Mouse (Mus musculus): ENCODE measurements at regions not wholly inside any gene's neighbourhood (a gene's known extent, or its start where the extent isn't known, plus 50 kb on each side); places are given as distances from the start of the nearest gene placed in this dataset.

DNA sequence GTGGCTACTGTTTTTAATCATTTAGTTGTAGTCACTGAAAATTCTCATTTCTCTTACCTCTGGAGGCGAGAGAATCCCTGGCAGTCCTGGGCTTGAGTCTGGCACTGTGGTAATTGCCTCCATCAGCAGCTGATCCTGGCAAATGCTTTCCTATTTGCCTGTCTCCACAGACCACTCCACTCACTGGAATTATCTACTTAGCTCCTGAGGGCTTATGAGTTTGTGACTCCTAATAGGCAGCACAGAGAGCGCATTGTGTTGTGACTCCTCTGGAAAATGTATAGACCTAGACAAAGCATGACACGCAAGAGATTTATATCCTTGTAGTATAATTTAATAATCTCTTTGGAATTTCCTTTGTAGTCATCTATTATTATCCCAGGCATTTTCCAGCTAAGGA is 343.1 kb upstream of the Tenm3 start:
- no peak overlapping the region for H3K4me2 ChIP-seq (replicated peaks)
- ATAC-seq (ENCODE audit: low FRiP score, low read depth) = no peak
- H3K9ac ChIP-seq = no peak overlapping the region
- peaks cover 10% of the 10 kb centered on the region for H3K4me1 ChIP-seq
- H3K27me3 ChIP-seq = no peaks in the 10 kb centered on the region
- no peaks in the 10 kb centered on the region for H3K36me3 ChIP-seq
- H3K9me3 ChIP-seq = no peaks in the 10 kb centered on the region
- H3K27ac ChIP-seq = no peak overlapping the region
- H3K4me3 ChIP-seq = no peak overlapping the region
- 64% methylated on average over 3 of the region's 3 CpGs for WGBS

DNA sequence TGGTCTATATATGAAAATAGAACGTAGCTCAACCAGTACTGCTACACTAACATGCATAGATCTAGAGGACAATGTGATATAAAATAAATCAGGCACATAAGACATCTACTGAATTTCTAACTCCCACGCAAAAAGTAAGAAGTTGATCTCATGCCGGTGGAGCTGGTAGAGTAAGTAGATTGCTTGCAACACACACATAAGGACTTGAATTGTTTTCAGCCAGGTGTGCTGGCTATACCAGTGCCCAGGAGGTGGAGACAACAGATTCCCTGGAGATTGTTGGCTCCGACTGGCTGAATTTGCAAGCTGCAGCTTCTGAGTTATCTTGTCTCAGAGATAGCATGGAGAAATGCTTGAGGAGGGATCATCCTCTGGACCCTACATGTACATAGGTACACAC is 331.6 kb upstream of the Tenm3 start:
- WGBS = 86% methylated on average over 4 of the region's 4 CpGs
- H3K4me2 ChIP-seq (replicated peaks) = no peak overlapping the region
- no peaks in the 10 kb centered on the region for H3K27me3 ChIP-seq
- H3K9ac ChIP-seq = no peak overlapping the region
- no peak for ATAC-seq (ENCODE audit: low FRiP score, low read depth)
- no peak overlapping the region for H3K27ac ChIP-seq
- no peaks in the 10 kb centered on the region for H3K9me3 ChIP-seq
- no peak overlapping the region for H3K4me3 ChIP-seq
- H3K36me3 ChIP-seq = no peaks in the 10 kb centered on the region
- H3K4me1 ChIP-seq = no peaks in the 10 kb centered on the region

DNA sequence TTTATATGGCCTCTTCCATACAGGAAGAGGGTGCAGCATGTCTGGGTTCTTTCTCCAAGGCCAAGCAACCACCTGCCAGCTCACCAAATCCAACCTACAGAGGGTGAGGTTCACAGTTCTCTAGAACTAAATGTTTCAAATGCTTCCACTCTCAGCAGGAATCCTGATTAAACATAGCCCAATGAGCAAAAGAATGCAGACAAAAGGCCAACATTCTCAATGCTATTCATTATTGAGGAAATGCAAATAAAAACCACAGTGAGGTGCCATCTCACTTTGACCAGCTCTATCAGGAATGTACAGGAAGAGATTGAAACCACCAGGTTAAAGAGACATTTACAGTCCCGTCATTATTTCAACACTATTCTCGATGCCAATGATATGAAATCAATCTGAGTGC is 331.2 kb upstream of the Tenm3 start:
- Histone ChIP-seq H3K9me3 (no peaks in the 10 kb centered on the region), H3K36me3 (no peaks in the 10 kb centered on the region), H3K27me3 (no peaks in the 10 kb centered on the region), H3K4me3 (no peak overlapping the region), H3K27ac (no peak overlapping the region), H3K9ac (no peak overlapping the region), H3K4me1 (no peaks in the 10 kb centered on the region), H3K4me2 (replicated peaks) (no peak overlapping the region)
- 86% methylated on average over 2 of the region's 2 CpGs for WGBS
- ATAC-seq (ENCODE audit: low FRiP score, low read depth) = no peak

DNA sequence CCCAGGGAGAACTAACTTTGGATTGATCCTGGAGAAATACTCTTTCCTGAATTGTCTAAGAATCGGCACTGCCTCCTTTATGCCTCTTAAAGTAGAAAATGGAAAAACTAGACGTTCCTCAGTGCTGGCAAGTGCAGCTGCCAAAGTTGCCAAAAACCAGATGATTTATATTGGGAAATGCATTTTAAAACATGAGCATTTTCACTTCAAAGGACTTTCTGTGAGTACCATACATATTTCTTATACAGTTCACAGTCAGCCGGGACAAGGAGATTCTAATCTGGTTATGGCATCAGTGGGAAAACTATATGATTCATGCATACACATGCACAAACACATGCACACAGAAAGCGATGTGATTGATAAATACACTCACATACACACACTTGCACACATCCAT is 315.6 kb upstream of the Tenm3 start:
- Histone ChIP-seq H3K36me3 (no peaks in the 10 kb centered on the region), H3K27ac (no peak overlapping the region), H3K27me3 (no peaks in the 10 kb centered on the region), H3K4me3 (no peak overlapping the region), H3K4me2 (replicated peaks) (no peak overlapping the region), H3K4me1 (no peaks in the 10 kb centered on the region), H3K9me3 (no peaks in the 10 kb centered on the region), H3K9ac (no peak overlapping the region)
- ATAC-seq (ENCODE audit: low FRiP score, low read depth) = no peak
- 53% methylated on average over 4 of the region's 4 CpGs for WGBS

DNA sequence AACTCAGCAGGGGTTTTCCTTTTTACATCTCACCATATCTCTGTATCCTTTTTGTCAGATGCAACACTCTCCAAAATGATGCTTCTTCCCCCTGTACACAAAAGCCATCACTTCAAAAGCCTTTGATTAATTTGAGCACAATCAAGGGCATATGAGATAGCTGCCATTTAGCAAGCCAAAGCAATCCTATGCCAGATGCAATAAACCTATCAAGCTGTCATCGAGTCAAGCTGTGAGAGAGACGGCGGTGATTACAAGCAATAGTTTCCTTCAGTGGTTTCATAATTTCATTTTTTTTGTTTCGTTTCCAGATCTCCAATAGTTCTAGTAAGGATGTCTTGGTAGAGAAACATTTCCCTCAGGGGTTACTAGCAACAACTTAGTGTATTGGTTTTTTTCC is 314.4 kb upstream of the Tenm3 start:
- Histone ChIP-seq H3K9ac (no peak overlapping the region), H3K4me2 (replicated peaks) (no peak overlapping the region), H3K36me3 (no peaks in the 10 kb centered on the region), H3K9me3 (no peaks in the 10 kb centered on the region), H3K27ac (no peak overlapping the region), H3K4me1 (no peaks in the 10 kb centered on the region), H3K27me3 (no peaks in the 10 kb centered on the region), H3K4me3 (no peak overlapping the region)
- ATAC-seq (ENCODE audit: low FRiP score, low read depth) = no peak
- 45% methylated on average over 4 of the region's 4 CpGs for WGBS

DNA sequence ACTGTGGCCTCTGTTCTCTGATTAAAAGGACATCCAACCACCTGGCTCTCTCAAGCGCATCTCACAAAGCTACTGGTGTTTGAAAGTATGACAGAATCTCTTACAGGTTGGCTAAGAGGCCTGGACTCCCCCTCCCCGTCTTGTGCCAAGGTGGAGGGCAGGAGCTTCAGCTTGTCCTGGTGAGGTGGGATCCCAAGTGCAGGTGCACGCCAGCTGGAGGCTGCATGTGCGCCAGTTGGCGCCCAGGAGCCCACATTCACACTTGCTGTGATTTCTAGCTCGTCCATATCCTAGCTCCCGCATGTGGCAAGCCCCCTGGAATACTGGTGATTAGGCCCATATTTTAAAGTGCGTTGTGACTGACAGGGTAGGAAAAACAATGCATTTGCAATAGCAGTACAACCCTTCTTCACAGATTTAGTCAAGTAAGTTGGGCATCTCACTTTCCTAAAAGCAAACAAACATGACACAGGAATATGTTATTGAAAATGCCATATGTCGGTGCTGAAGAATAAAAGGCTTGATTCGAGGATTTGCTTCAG is 292.8 kb upstream of the Tenm3 start:
- H3K27me3 ChIP-seq = no peaks in the 10 kb centered on the region
- H3K27ac ChIP-seq = no peak overlapping the region
- WGBS = 84% methylated on average over 10 of the region's 10 CpGs
- no peak overlapping the region for H3K4me2 ChIP-seq (replicated peaks)
- H3K4me3 ChIP-seq = no peak overlapping the region
- H3K9ac ChIP-seq = no peak overlapping the region
- no peaks in the 10 kb centered on the region for H3K36me3 ChIP-seq
- ATAC-seq (ENCODE audit: low FRiP score, low read depth) = no peak
- H3K4me1 ChIP-seq = no peaks in the 10 kb centered on the region
- H3K9me3 ChIP-seq = no peaks in the 10 kb centered on the region; the same call in 1 of the 2 replicates

DNA sequence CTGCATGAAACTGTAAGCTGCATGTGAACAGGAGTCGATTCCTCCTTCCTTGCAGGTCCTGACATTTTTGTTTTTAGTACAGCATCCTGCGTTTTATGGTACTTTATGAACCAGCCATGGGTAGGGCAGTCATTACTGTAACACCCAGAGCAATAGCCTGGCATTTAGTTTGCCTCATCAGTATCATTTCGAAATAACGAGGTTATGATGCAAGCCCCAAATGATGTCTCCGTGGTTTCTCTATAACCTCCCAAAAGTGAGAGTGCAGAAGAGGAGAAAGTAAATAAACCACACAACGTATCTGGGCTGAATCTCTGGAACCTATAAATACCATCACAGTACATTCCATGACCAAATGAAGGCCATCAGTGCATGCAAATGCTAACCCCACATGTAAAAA is 265.3 kb upstream of the Tenm3 start:
- no peaks in the 10 kb centered on the region for H3K36me3 ChIP-seq
- H3K4me2 ChIP-seq (replicated peaks) = peak overlapping the region; percentile 49
- H3K4me3 ChIP-seq = no peak overlapping the region
- H3K9ac ChIP-seq = no peak overlapping the region
- ATAC-seq (ENCODE audit: low FRiP score, low read depth) = no peak; the same call in 1 of the 2 replicates
- no peaks in the 10 kb centered on the region for H3K27me3 ChIP-seq
- H3K27ac ChIP-seq = peak overlapping the region; percentile 49
- 32% methylated on average over 6 of the region's 6 CpGs for WGBS
- H3K4me1 ChIP-seq = peaks cover 37% of the 10 kb centered on the region
- no peaks in the 10 kb centered on the region for H3K9me3 ChIP-seq

DNA sequence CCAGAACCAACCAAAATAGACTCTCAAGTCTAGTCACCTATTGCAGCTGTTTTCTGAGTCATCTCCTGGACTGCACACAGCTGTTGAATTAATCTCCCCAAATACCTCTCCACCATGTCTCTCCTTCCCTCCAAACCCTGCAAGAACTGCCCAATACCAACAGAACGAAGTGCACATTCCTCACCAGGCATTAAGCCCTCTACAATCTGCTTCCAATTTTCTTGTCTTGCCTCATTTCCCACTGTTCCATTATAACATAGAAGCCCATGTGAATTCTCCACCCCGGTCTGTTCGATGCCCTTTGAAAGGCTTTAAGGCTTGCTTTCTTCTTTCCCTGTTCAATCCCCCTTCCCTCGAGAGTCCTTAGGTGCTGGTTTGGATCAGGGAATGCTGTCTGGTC is 264.9 kb upstream of the Tenm3 start:
- Histone ChIP-seq H3K9ac (no peak overlapping the region), H3K27ac (peak overlapping the region; percentile 49), H3K4me1 (peaks cover 37% of the 10 kb centered on the region), H3K36me3 (no peaks in the 10 kb centered on the region), H3K4me3 (no peak overlapping the region), H3K4me2 (replicated peaks) (peak overlapping the region; percentile 49), H3K27me3 (no peaks in the 10 kb centered on the region), H3K9me3 (no peaks in the 10 kb centered on the region)
- WGBS = 8% methylated on average over 4 of the region's 4 CpGs
- ATAC-seq (ENCODE audit: low FRiP score, low read depth) = peak; percentile 89

DNA sequence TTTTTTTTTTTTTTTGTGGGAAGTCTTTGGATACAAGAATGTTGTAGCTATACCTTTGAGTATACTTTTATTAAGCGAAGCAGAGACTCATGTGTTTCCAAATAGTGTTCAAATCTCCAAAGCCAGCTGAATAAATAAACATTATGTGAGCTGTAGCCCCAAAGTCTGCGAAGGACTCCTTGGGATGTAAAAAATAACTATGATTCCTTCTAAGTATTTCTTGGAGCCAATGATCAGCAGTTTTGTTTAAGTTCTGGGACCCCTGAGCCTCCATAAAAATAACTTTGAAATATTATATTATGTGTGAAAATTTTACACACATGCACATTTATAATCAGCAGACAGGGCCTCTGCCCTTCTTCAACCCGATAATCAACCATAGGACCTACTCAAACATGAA is 262.8 kb upstream of the Tenm3 start:
- no peak overlapping the region for H3K9ac ChIP-seq
- H3K4me1 ChIP-seq = peaks cover 37% of the 10 kb centered on the region
- H3K27ac ChIP-seq = no peak overlapping the region
- H3K9me3 ChIP-seq = no peaks in the 10 kb centered on the region
- no peak overlapping the region for H3K4me2 ChIP-seq (replicated peaks)
- H3K36me3 ChIP-seq = no peaks in the 10 kb centered on the region
- H3K27me3 ChIP-seq = no peaks in the 10 kb centered on the region
- 32% methylated on average over 3 of the region's 3 CpGs for WGBS
- no peak overlapping the region for H3K4me3 ChIP-seq
- ATAC-seq (ENCODE audit: low FRiP score, low read depth) = peak; percentile 59; the same call in 1 of the 2 replicates

DNA sequence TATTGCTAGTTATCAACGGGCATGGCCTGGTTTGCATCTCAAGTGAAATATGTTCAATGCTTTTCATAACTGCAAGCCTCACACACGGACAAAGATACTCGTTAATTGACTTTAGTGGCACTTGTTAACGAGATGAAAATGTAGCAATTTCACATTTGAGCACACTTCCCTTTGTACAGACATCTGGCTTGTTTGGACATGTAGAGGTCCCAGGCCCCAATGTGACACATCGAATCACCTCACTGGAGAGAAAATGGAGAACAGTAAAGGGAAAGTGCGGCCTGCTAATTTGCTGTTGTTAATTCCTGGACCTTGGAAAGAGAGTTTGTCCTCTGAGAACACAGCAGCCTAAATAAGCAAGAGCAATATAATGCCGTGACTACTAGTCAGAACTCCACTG is 257.4 kb upstream of the Tenm3 start:
- Histone ChIP-seq H3K9me3 (peaks cover 8% of the 10 kb centered on the region), H3K36me3 (no peaks in the 10 kb centered on the region), H3K4me2 (replicated peaks) (no peak overlapping the region), H3K27ac (no peak overlapping the region), H3K4me3 (no peak overlapping the region), H3K27me3 (no peaks in the 10 kb centered on the region), H3K4me1 (peaks cover 5% of the 10 kb centered on the region), H3K9ac (no peak overlapping the region)
- WGBS = 70% methylated on average over 7 of the region's 7 CpGs
- no peak for ATAC-seq (ENCODE audit: low FRiP score, low read depth)

DNA sequence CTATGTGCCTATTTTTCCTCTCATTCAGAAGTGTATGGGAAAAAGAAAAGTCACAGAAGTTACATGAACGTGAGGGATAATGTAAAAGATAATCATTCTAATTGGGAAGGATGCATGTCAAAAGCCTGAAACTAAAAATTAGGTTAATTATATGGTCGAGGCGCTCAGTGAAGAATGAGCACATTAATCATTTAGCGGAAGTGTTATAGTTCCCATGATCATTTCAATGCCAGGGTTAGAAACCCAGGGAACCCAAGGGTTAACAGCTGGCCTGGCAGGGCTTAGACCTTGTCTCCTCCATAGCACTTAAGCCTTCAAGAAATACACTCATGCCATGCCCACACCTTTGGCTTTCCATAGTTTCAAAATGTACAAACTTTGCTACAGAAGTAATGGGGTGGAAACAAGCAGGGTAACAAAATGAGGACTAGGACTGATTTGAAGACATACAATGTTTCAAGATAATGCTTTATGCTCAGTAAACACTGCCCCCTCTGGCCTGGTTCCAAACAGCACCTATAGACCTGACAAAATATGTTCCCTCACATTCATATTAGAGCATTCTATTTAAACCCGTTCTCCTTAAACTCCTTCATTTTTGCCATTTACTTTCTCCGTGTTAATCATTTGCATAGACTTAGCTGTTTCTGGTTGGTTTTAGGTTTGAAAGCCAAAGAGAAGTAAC is 240.6 kb upstream of the Tenm3 start:
- Histone ChIP-seq H3K9ac (no peak overlapping the region), H3K4me1 (no peaks in the 10 kb centered on the region), H3K27me3 (no peaks in the 10 kb centered on the region), H3K9me3 (no peaks in the 10 kb centered on the region), H3K36me3 (no peaks in the 10 kb centered on the region), H3K27ac (no peak overlapping the region), H3K4me2 (replicated peaks) (no peak overlapping the region), H3K4me3 (no peak overlapping the region)
- 85% methylated on average over 6 of the region's 6 CpGs for WGBS
- no peak for ATAC-seq (ENCODE audit: low FRiP score, low read depth)

DNA sequence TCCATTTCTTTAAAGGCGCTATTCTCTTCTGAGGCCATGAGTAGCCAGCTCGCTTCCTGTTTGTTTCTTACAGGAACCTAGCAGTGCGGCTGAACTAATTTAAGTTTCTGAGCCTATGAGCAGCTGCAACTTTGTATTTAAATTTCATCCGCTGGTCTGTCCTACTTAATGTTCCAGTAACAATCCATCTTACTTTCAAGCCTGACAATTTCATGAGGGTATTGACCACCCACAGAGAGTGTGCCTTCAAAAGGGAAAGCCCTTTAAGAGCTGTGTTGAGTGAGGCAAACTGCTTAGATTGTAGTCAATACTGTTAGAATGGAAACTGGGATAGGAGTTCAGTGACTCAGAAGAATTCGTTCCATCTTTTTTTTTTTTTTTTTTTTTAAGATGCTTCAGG is 225.7 kb upstream of the Tenm3 start:
- Histone ChIP-seq H3K9me3 (no peaks in the 10 kb centered on the region), H3K36me3 (no peaks in the 10 kb centered on the region), H3K27ac (no peak overlapping the region), H3K27me3 (no peaks in the 10 kb centered on the region), H3K4me3 (no peak overlapping the region), H3K4me2 (replicated peaks) (no peak overlapping the region), H3K9ac (no peak overlapping the region), H3K4me1 (no peaks in the 10 kb centered on the region)
- WGBS = 58% methylated on average over 5 of the region's 5 CpGs
- ATAC-seq (ENCODE audit: low FRiP score, low read depth) = no peak

DNA sequence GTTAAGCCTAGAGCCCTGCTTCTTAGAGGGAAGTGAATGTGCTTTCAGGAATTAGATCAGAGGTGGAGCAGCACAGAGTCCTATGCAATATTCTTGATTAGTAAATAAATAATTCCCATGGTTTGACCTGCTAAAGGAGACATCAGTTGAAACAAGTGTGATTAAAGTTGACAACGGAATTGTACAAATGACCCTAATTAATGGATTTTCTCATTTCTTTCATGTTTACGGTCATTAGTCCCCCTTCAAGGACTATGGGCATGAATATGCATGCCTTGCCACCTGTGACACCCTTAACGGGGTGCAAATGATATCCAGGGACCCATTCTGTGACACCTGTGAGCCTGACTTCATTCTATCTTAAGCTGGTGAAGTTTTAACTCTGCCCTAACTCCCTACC is 219.5 kb upstream of the Tenm3 start:
- ATAC-seq (ENCODE audit: low FRiP score, low read depth) = no peak
- Histone ChIP-seq H3K9ac (no peak overlapping the region), H3K4me1 (no peaks in the 10 kb centered on the region), H3K27ac (no peak overlapping the region), H3K4me2 (replicated peaks) (no peak overlapping the region), H3K4me3 (no peak overlapping the region), H3K27me3 (no peaks in the 10 kb centered on the region), H3K9me3 (no peaks in the 10 kb centered on the region), H3K36me3 (no peaks in the 10 kb centered on the region)
- WGBS = 46% methylated on average over 3 of the region's 3 CpGs
